In the genomic region with DNA sequence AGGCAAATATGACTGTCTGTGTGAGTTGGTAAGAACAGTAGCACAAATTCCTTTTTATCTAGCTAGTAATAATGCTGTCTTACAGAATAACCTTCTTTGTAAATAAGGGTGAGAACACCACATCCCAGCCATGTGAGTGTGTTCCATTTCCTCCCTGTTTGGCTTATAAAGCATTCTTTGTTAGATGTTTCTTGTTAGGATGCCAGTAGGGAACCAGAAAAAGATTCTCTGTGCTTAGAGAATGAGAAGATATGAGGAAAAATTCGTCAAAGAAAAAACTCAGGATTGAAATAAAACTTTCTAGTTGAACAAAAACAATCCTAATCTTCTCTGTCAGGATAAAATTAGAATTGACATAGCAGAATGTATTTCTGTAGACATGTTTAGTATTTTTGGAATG, we compare ENCODE assay signal across 14 mouse cellular contexts.
"Had no signal": no experiment of that assay in that cellular context is flagged by ENCODE, and none has a peak within 500 bp of the region (broad histone marks: within the 10 kb centered on the region; RNA-seq: fewer than 3 reads in every experiment).

No protein-coding gene starts in this region.

- ATAC-seq: midbrain, embryonic 16.5 days had no signal

- DNase-seq: lung, adult 18-20 months; lung, embryonic 14.5 days; lung, postnatal 10 days; lung, postnatal 4 days; midbrain, embryonic 14.5 days; retina, postnatal 1 day; right cerebral cortex, adult 18-20 months; right cerebral cortex, postnatal 25 days; right cerebral cortex, postnatal 4 days; spleen, adult 18-20 months; thymus, adult 18-20 months; thymus, postnatal 14 days; thymus, postnatal 36 days had no signal
